Mouse (Mus musculus) MEL (cell line): ENCODE data around the gene Shld2. TPM values are rescaled to one million over a fixed set of nuclear protein-coding genes. Genes with fewer than 3 reads are reported as not detected.

ENCODE experiments used
- DNase-seq: peaks from one replicate; pipeline ENCODE4 v3.0.0; 2011; ENCODE audit warnings: low read depth, low spot score
- H3K27ac ChIP-seq: 2 replicates; pipeline ENCODE4 v1.5.1; 2012; ENCODE audit warnings: low read depth, mild to moderate bottlenecking, control low read depth, low read length, moderate library complexity; ENCODE audit not compliant: control insufficient read depth
- H3K27me3 ChIP-seq, 2 experiments: fragments of 150-350 bp in 1 of 2; sonication (generic) in 1 of 2; 2 replicates each; pipeline ENCODE4 v1.6.1; 2012; ENCODE audit warnings: low read length in 2 of 2, mild to moderate bottlenecking in 2 of 2, improper control_type of control experiment in 1 of 2, moderate library complexity in 1 of 2; ENCODE audit not compliant: insufficient read depth in 2 of 2, control insufficient read depth in 1 of 2
- H3K36me3 ChIP-seq, 2 experiments: 2 replicates each; pipeline ENCODE4 v1.6.1; 2012 to 2014; ENCODE audit warnings: low read length in 2 of 2, improper control_type of control experiment in 1 of 2, inconsistent platforms in 1 of 2, mild to moderate bottlenecking in 1 of 2; ENCODE audit not compliant: insufficient read depth in 2 of 2, control insufficient read depth in 1 of 2
- H3K4me1 ChIP-seq, 2 experiments: fragments of 150-350 bp in 1 of 2; sonication (generic) in 1 of 2; 2 replicates each; pipeline ENCODE4 v1.6.1; 2012; ENCODE audit warnings: low read length in 2 of 2, improper control_type of control experiment in 1 of 2, mild to moderate bottlenecking in 1 of 2; ENCODE audit not compliant: insufficient read depth in 2 of 2, control insufficient read depth in 1 of 2
- H3K4me3 ChIP-seq, 2 experiments: fragments of 150-350 bp in 1 of 2; sonication (generic) in 1 of 2; 2 replicates each; pipeline ENCODE4 v1.5.1; 2012; ENCODE audit warnings: low read depth in 2 of 2, low read length in 2 of 2, mild to moderate bottlenecking in 2 of 2, moderate library complexity in 2 of 2, control low read depth in 1 of 2, improper control_type of control experiment in 1 of 2; ENCODE audit not compliant: control insufficient read depth in 1 of 2, insufficient read depth in 1 of 2
- H3K79me2 ChIP-seq: 2 replicates; pipeline ENCODE4 v1.6.1; 2012; ENCODE audit warnings: mild to moderate bottlenecking, low read length, moderate library complexity; ENCODE audit not compliant: control insufficient read depth, poor library complexity, insufficient read depth
- H3K9ac ChIP-seq: 2 replicates; pipeline ENCODE4 v1.6.1; 2012; ENCODE audit warnings: low read depth, mild to moderate bottlenecking, control low read depth, low read length, moderate library complexity; ENCODE audit not compliant: control insufficient read depth, poor library complexity, severe bottlenecking
- H3K9me3 ChIP-seq: fragments of 150-350 bp; sonication (generic); replicated peaks from 2 replicates; pipeline ENCODE4 v1.6.1; 2012; ENCODE audit warnings: mild to moderate bottlenecking, low read length, improper control_type of control experiment, moderate library complexity; ENCODE audit not compliant: insufficient read depth
- CHD1 ChIP-seq: IDR thresholded peaks from 2 replicates; pipeline ENCODE4 v1.6.1; 2012; ENCODE audit warnings: low read depth, mild to moderate bottlenecking, inconsistent platforms, low read length, improper control_type of control experiment
- CTCF ChIP-seq, 3 experiments: IDR thresholded peaks in 2 of 3; conservative IDR thresholded peaks in 1 of 3; 2 replicates each; pipeline ENCODE4 v1.5.1; 2011 to 2012; ENCODE audit warnings: low read length in 3 of 3, low read depth in 2 of 3, mild to moderate bottlenecking in 2 of 3, improper control_type of control experiment in 1 of 3, inconsistent platforms in 1 of 3, mixed read lengths in 1 of 3, moderate library complexity in 1 of 3; ENCODE audit not compliant: control insufficient read depth in 1 of 3, insufficient read depth in 1 of 3, poor library complexity in 1 of 3, severe bottlenecking in 1 of 3
- E2F4 ChIP-seq: IDR thresholded peaks from 2 replicates; pipeline ENCODE4 v1.6.1; 2011; ENCODE audit warnings: low read depth, low read length, improper control_type of control experiment, borderline replicate concordance
- ELF1 ChIP-seq: IDR thresholded peaks from 2 replicates; pipeline ENCODE4 v1.6.1; 2014; ENCODE audit warnings: low read depth, mild to moderate bottlenecking, inconsistent platforms, low read length, improper control_type of control experiment, moderate library complexity
- EP300 ChIP-seq, 2 experiments: IDR thresholded peaks; 2 replicates each; pipeline ENCODE4 v1.6.1; 2011; ENCODE audit warnings: improper control_type of control experiment in 2 of 2, low read length in 2 of 2, low read depth in 1 of 2, mild to moderate bottlenecking in 1 of 2
- GATA1 ChIP-seq: IDR thresholded peaks from 2 replicates; pipeline ENCODE4 v1.6.1; 2011; ENCODE audit warnings: low read depth, low read length, improper control_type of control experiment
- JUND ChIP-seq: IDR thresholded peaks from 2 replicates; pipeline ENCODE4 v1.6.1; 2011; ENCODE audit warnings: low read depth, mild to moderate bottlenecking, improper control_type of control experiment, low read length
- KAT2A ChIP-seq: conservative IDR thresholded peaks from 2 replicates; pipeline ENCODE4 v1.6.1; 2012; ENCODE audit warnings: low read depth, low read length, improper control_type of control experiment, inconsistent platforms
- MAFK ChIP-seq: IDR thresholded peaks from 2 replicates; pipeline ENCODE4 v1.6.1; 2011; ENCODE audit warnings: low read depth, mild to moderate bottlenecking, low read length, improper control_type of control experiment, borderline replicate concordance
- MAZ ChIP-seq: IDR thresholded peaks from 2 replicates; pipeline ENCODE4 v1.6.1; 2012; ENCODE audit warnings: low read depth, mild to moderate bottlenecking, inconsistent platforms, low read length, improper control_type of control experiment
- MEF2A ChIP-seq: IDR thresholded peaks from 2 replicates; pipeline ENCODE4 v1.6.1; 2014; ENCODE audit warnings: low read depth, mild to moderate bottlenecking, inconsistent platforms, low read length, improper control_type of control experiment; ENCODE audit not compliant: poor library complexity, insufficient replicate concordance, severe bottlenecking; ENCODE audit errors: extremely low read depth
- MYB ChIP-seq: IDR thresholded peaks from 2 replicates; pipeline ENCODE4 v1.6.1; 2011; ENCODE audit warnings: mild to moderate bottlenecking, low read depth, low read length, improper control_type of control experiment
- MYC ChIP-seq: IDR thresholded peaks from 2 replicates; pipeline ENCODE4 v1.6.1; 2011; ENCODE audit warnings: low read depth, mild to moderate bottlenecking, low read length, improper control_type of control experiment, moderate library complexity
- NELFE ChIP-seq: IDR thresholded peaks from 2 replicates; pipeline ENCODE4 v1.6.1; 2011; ENCODE audit warnings: low read depth, low read length, improper control_type of control experiment
- POLR2A ChIP-seq, 2 experiments: IDR thresholded peaks; 2 replicates each; pipeline ENCODE4 v1.6.1; 2011 to 2012; ENCODE audit warnings: low read length in 2 of 2, mild to moderate bottlenecking in 2 of 2, control low read depth in 1 of 2, improper control_type of control experiment in 1 of 2, low read depth in 1 of 2, moderate library complexity in 1 of 2; ENCODE audit not compliant: control insufficient read depth in 1 of 2, insufficient read depth in 1 of 2, poor library complexity in 1 of 2
- POLR2AphosphoS5 ChIP-seq: IDR thresholded peaks from 2 replicates; pipeline ENCODE4 v1.6.1; 2012; ENCODE audit warnings: low read depth, borderline replicate concordance, mild to moderate bottlenecking, inconsistent platforms, low read length, moderate library complexity, mixed read lengths
- SIN3A ChIP-seq: IDR thresholded peaks from 2 replicates; pipeline ENCODE4 v1.6.1; 2012; ENCODE audit warnings: low read length, improper control_type of control experiment, inconsistent platforms
- USF1 ChIP-seq: IDR thresholded peaks from 2 replicates; pipeline ENCODE4 v1.6.1; 2014; ENCODE audit warnings: low read depth, mild to moderate bottlenecking, inconsistent platforms, low read length, improper control_type of control experiment, moderate library complexity
- USF2 ChIP-seq, 2 experiments: IDR thresholded peaks; 2 replicates each; pipeline ENCODE4 v1.6.1; 2011 to 2012; ENCODE audit warnings: improper control_type of control experiment in 2 of 2, low read length in 2 of 2, borderline replicate concordance in 1 of 2, inconsistent platforms in 1 of 2, low read depth in 1 of 2, mild to moderate bottlenecking in 1 of 2; ENCODE audit not compliant: insufficient read depth in 1 of 2
- ZMIZ1 ChIP-seq: IDR thresholded peaks from 2 replicates; pipeline ENCODE4 v1.6.1; 2012; ENCODE audit warnings: low read depth, mild to moderate bottlenecking, inconsistent platforms, low read length, improper control_type of control experiment, moderate library complexity
- polyA plus RNA-seq, 2 experiments: library from polyadenylated mRNA; stranded (reverse) in 1 of 2; unstranded in 1 of 2; fragments of >175 nt in 1 of 2; fragments of >200 nt in 1 of 2; gene quantifications; 2 replicates each; pipeline versions ENCODE4 v1.2.1 to v1.2.4; 2012; ENCODE audit warnings: low replicate concordance in 2 of 2, low read depth in 1 of 2; ENCODE audit not compliant: insufficient read length in 2 of 2, insufficient read depth in 1 of 2, missing spikeins in 1 of 2
- total RNA-seq: library from RNA; depleted of rRNA; stranded (reverse); fragments of 300-350 nt; gene quantifications from 2 replicates; pipeline ENCODE4 v1.2.3, GENCODE M21; 2012

The Shld2 gene
- total and polyA plus RNA-seq, 3 experiments, result 7.0 to 7.9 TPM; not detected in 1

DNA sequence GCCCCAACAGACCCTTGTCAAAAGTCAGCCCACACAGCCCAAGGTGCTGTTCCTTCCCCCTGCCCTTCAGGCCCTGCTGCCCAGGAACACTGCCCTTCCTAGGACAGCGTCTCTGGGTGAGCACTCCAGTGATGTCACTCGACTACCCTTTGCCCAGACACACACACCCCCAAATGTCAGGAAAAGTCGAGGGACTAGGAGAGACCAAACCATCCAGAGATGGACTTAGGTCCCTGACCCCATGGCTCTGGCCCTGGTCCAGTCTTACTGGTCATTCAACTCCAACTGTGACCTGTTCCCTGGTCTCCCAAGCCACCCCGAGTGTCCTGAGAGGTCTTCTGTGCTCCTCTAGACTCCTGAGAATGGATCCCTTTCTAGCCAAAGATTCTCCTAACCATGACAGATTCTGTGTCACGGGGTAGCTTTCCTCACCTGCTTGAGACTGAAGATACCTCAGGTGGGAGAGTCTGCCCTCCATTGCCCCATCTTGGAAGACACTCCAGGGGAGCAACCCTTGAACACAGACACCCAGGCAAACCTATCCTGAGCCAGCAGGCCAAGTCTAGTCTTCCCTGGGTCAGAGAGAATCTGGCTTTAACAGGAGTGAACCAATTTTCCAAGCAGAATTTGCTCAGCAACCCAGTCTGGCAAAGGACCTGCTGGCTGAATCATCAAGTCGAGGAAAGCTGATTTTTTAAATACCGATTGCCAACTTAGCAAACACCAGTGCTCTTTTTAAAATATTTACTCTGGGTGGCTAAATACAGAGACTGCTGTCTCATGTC is 47.6 kb upstream of the Shld2 start:
- Histone ChIP-seq H3K27me3 (no peaks in the 10 kb centered on the region), H3K36me3 (peaks cover 0 to 7% of the 10 kb centered on the region in 2 experiments; a peak in 2 of 4 replicates), H3K27ac (no peak overlapping the region), H3K4me1 (peaks cover 6 to 7% of the 10 kb centered on the region in 2 experiments), H3K9me3 (no peaks in the 10 kb centered on the region), H3K4me3 (no peak overlapping the region), H3K79me2 (no peaks in the 10 kb centered on the region; the same call in 1 of the 2 replicates), H3K9ac (no peak overlapping the region)
- DNase-seq, result no peak
- TF ChIP-seq MAZ (no peak), MYB (no peak), SIN3A (no peak), CTCF (IDR thresholded peaks at IDR 0.05 in 2 of 3, conservative IDR thresholded peaks at IDR 0.05 in 1 of 3; ENCODE audit: control insufficient read depth in 1 of 3, insufficient read depth in 1 of 3, low read depth in 2 of 3, low read length in 3 of 3, poor library complexity in 1 of 3, severe bottlenecking in 1 of 3) (no peak), KAT2A (no peak), USF1 (no peak), MAFK (no peak), EP300 (IDR thresholded peaks at IDR 0.05; ENCODE audit: low read depth in 1 of 2, low read length in 2 of 2) (no peak), GATA1 (no peak), POLR2AphosphoS5 (no peak), ELF1 (no peak), POLR2A (IDR thresholded peaks at IDR 0.05; ENCODE audit: control insufficient read depth in 1 of 2, insufficient read depth in 1 of 2, low read depth in 1 of 2, low read length in 2 of 2, poor library complexity in 1 of 2) (no peak)

DNA sequence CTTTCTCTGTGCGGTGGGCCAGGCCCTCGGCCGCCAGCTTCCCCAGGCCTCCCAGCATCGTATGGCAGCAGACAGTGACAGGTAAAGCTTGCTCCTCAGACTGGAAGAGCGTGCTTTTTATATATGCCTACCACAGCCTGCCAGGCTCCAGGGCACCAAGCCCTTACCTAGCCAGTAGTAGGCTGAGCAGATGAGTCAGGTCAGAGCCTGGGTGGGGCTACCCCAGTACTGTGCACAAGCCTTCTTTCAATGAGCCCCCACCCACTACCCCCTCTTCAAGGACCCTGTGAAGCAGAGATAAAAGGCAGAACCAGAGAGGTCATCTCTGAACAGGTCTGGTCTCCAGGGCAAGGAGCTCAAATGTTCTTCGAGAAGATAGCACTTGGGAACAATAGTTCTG is 45.0 kb upstream of the Shld2 start, which contains the start of gene Fam25c:
Gene Fam25c (minus strand): TSS at position 133 of the 400 bp plus-strand sequence.
- Histone ChIP-seq H3K27me3 (no peaks in the 10 kb centered on the region), H3K9ac (no peak within 1 kb of the TSS), H3K79me2 (no peaks in the 10 kb centered on the region), H3K36me3 (no peaks in the 10 kb centered on the region), H3K4me1 (peaks cover 3 to 4% of the 10 kb centered on the region in 2 experiments; a peak in 2 of 4 replicates), H3K4me3 (no peak within 1 kb of the TSS), H3K27ac (no peak within 1 kb of the TSS), H3K9me3 (no peaks in the 10 kb centered on the region)
- TF ChIP-seq NELFE, result no peak
- no peak for DNase-seq

DNA sequence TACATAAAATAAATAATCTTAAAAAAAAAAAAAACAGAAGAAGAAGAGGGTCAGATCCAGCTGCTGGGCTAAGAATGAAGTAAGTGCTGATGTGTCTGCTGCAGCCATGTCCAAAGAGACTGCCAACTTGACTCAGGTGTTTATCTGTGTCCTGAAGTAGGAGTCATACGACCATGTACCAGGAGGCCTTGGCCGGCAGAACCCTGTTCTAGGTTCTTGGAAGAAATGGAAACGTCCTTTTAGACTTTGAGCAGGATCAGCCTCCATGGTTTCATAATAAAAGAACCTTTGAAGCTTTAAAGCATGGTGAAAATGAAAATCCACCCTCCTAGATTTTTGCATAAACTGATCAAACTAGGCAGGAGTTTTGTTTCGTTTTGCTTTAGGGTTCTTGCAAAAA is 44.2 kb upstream of the Shld2 start:
- Histone ChIP-seq H3K9me3 (no peaks in the 10 kb centered on the region), H3K4me1 (peaks cover 3 to 4% of the 10 kb centered on the region in 2 experiments; a peak in 2 of 4 replicates), H3K4me3 (no peak overlapping the region), H3K27me3 (no peaks in the 10 kb centered on the region), H3K36me3 (no peaks in the 10 kb centered on the region), H3K79me2 (no peaks in the 10 kb centered on the region), H3K27ac (no peak overlapping the region), H3K9ac (no peak overlapping the region)
- TF ChIP-seq MAFK (no peak), CHD1 (no peak), ELF1 (no peak), MYC (no peak), USF1 (no peak), GATA1 (no peak), KAT2A (no peak), NELFE (no peak), USF2 (IDR thresholded peaks at IDR 0.05; ENCODE audit: borderline replicate concordance in 1 of 2, insufficient read depth in 1 of 2, low read depth in 1 of 2, low read length in 2 of 2) (no peak), MEF2A (no peak), CTCF (IDR thresholded peaks at IDR 0.05 in 2 of 3, conservative IDR thresholded peaks at IDR 0.05 in 1 of 3; ENCODE audit: control insufficient read depth in 1 of 3, insufficient read depth in 1 of 3, low read depth in 2 of 3, low read length in 3 of 3, poor library complexity in 1 of 3, severe bottlenecking in 1 of 3) (no peak), E2F4 (no peak), JUND (no peak), ZMIZ1 (no peak)
- DNase-seq, result no peak
